Mouse (Mus musculus): Measurements from ENCODE around the gene Col23a1. TPM values are rescaled to one million over a fixed set of nuclear protein-coding genes. Genes with fewer than 3 reads are reported as not detected.

The Col23a1 gene
- 10.3 TPM for polyA plus RNA-seq (2012; fragmentation: generic; extraction: Trizol)

DNA sequence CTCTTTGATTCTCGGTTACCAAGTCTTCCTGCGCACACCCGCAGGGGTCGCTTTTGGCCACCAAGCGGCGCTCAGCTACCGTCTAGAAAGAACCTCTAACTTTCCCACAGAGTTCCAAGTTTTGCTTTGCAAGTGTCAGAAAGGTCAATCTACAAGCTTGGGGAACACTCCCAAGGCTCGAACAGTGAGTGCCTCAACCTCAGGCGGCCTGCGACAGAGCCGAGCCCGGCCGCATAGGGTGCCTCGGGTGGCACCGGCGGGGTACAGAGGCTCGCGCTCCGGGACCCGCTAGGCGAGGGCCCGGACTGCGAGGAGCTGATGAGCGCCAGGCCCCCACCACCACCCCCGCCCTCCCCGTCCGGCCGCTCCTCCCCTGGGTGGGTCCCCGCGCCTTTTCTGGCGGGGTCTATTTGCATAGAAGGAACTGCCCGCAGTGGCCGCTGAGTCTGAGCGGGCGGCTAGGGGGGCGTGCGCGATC lies at the start of gene Col23a1:
TSS of gene Col23a1 (plus strand) at position 357 of the 478 bp plus-strand sequence.
- Histone ChIP-seq H3K79me2 (ENCODE audit: control insufficient read depth, insufficient read depth) (no peaks in the 10 kb centered on the region), H3K36me3 (ENCODE audit: control insufficient read depth, insufficient read depth) (no peaks in the 10 kb centered on the region), H3K27me3 (ENCODE audit: control insufficient read depth, insufficient read depth, insufficient read length) (peaks cover 25% of the 10 kb centered on the region), H3K4me2 (ENCODE audit: low read depth) (peak within 1 kb of the TSS; percentile 76), H3ac (ENCODE audit: control insufficient read depth, insufficient read length) (peak within 1 kb of the TSS; percentile 68), H3K4me3 (no peak within 1 kb of the TSS)
- TF ChIP-seq E2F4 (IDR thresholded peaks at IDR 0.05; ENCODE audit: insufficient read depth) (no peak), MAX (IDR thresholded peaks at IDR 0.05; ENCODE audit: low read depth) (no peak), MYOG (IDR thresholded peaks at IDR 0.05; ENCODE audit: control insufficient read depth in 1 of 3, insufficient read depth in 1 of 3, insufficient read length in 2 of 3, low read depth in 2 of 3) (no peak), USF1 (IDR thresholded peaks at IDR 0.05; ENCODE audit: low read depth) (no peak), TCF12 (IDR thresholded peaks at IDR 0.05; ENCODE audit: insufficient read depth, poor library complexity, severe bottlenecking) (no peak), TCF3 (IDR thresholded peaks at IDR 0.05; ENCODE audit: insufficient read length, low read depth) (no peak), POLR2A (IDR thresholded peaks at IDR 0.05; ENCODE audit: insufficient read length, low read depth) (no peak), SRF (IDR thresholded peaks at IDR 0.05; ENCODE audit: control insufficient read depth, insufficient read length, low read depth) (no peak), MYOD1 (IDR thresholded peaks at IDR 0.05; ENCODE audit: control insufficient read depth in 1 of 3, insufficient read length in 2 of 3, low read depth in 2 of 3) (no peak), REST (IDR thresholded peaks at IDR 0.05; ENCODE audit: insufficient read depth, insufficient read length) (no peak)

DNA sequence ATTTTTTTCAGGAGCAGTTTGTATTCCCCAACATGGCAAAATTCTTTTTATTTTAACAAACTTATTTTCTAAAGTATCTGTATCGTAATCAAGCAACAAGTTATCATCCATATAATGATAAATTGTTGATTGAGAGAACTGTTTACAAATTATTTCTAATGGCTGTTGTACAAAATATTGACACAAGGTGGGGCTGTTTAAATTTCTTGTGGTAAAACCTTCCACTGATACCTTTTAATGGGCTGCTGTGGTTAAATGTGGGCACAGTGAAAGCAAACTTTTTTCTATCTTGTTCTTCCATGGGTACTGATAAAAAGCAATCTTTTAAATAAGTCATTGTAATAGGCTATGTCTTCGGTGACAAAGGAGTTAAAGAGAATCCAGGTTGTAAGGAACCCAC lies 46.8 kb upstream of the Col23a1 start:
- no peak overlapping the region for H3K4me2 ChIP-seq (ENCODE audit: low read depth)
- peaks cover 18% of the 10 kb centered on the region for H3K27me3 ChIP-seq (ENCODE audit: control insufficient read depth, insufficient read depth, insufficient read length)
- TF ChIP-seq USF1 (IDR thresholded peaks at IDR 0.05; ENCODE audit: low read depth): no peak
- no peak for TF ChIP-seq SRF (IDR thresholded peaks at IDR 0.05; ENCODE audit: control insufficient read depth, insufficient read length, low read depth)
- TF ChIP-seq MYOG (IDR thresholded peaks at IDR 0.05; ENCODE audit: control insufficient read depth in 1 of 3, insufficient read depth in 1 of 3, insufficient read length in 2 of 3, low read depth in 2 of 3): no peak
- no peak for TF ChIP-seq MAX (IDR thresholded peaks at IDR 0.05; ENCODE audit: low read depth)
- TF ChIP-seq MYOD1 (IDR thresholded peaks at IDR 0.05; ENCODE audit: control insufficient read depth in 1 of 3, insufficient read length in 2 of 3, low read depth in 2 of 3): no peak
- no peak for TF ChIP-seq POLR2A (IDR thresholded peaks at IDR 0.05; ENCODE audit: insufficient read length, low read depth)
- TF ChIP-seq REST (IDR thresholded peaks at IDR 0.05; ENCODE audit: insufficient read depth, insufficient read length): no peak
- no peak for TF ChIP-seq CEBPB (IDR thresholded peaks at IDR 0.05; ENCODE audit: insufficient read depth, poor library complexity, severe bottlenecking)
- no peak overlapping the region for H3ac ChIP-seq (ENCODE audit: control insufficient read depth, insufficient read length)
- no peaks in the 10 kb centered on the region for H3K36me3 ChIP-seq (ENCODE audit: control insufficient read depth, insufficient read depth)
- H3K4me3 ChIP-seq: no peak overlapping the region
- H3K79me2 ChIP-seq (ENCODE audit: control insufficient read depth, insufficient read depth): no peaks in the 10 kb centered on the region

DNA sequence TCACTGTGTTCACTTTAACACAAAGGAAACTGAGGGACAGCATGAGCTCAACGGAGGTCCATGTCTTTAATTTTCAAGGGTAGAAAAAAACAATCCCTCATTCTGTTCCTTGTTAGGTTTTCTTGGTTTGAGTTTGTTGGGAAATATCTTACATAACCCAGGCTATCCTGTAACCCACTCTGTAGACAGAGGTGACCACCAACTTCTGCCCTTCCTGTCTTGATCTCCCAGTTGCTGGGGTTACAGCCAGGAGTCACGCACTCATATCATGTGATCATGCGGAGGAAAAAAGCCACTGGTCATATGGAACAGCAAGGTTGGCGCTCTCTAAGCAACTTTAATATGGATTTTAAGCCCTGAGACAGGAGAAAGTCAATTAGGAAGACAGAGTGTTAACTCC lies 32.7 kb upstream of the Col23a1 start:
- Histone ChIP-seq H3K4me3 (no peak overlapping the region), H3K36me3 (ENCODE audit: control insufficient read depth, insufficient read depth) (no peaks in the 10 kb centered on the region), H3ac (ENCODE audit: control insufficient read depth, insufficient read length) (no peak overlapping the region), H3K79me2 (ENCODE audit: control insufficient read depth, insufficient read depth) (no peaks in the 10 kb centered on the region), H3K4me2 (ENCODE audit: low read depth) (no peak overlapping the region), H3K27me3 (ENCODE audit: control insufficient read depth, insufficient read depth, insufficient read length) (peaks cover 15% of the 10 kb centered on the region)
- no peak for TF ChIP-seq TCF3 (IDR thresholded peaks at IDR 0.05; ENCODE audit: insufficient read length, low read depth)
- no peak for TF ChIP-seq REST (IDR thresholded peaks at IDR 0.05; ENCODE audit: insufficient read depth, insufficient read length)
- TF ChIP-seq E2F4 (IDR thresholded peaks at IDR 0.05; ENCODE audit: insufficient read depth): no peak
- TF ChIP-seq MYOD1 (IDR thresholded peaks at IDR 0.05; ENCODE audit: control insufficient read depth in 1 of 3, insufficient read length in 2 of 3, low read depth in 2 of 3): no peak
- TF ChIP-seq MYOG (IDR thresholded peaks at IDR 0.05; ENCODE audit: control insufficient read depth in 1 of 3, insufficient read depth in 1 of 3, insufficient read length in 2 of 3, low read depth in 2 of 3): no peak
- no peak for TF ChIP-seq USF1 (IDR thresholded peaks at IDR 0.05; ENCODE audit: low read depth)
- TF ChIP-seq MAX (IDR thresholded peaks at IDR 0.05; ENCODE audit: low read depth): no peak
- TF ChIP-seq POLR2A (IDR thresholded peaks at IDR 0.05; ENCODE audit: insufficient read length, low read depth): no peak
- TF ChIP-seq POLR2AphosphoS2 (IDR thresholded peaks at IDR 0.05; ENCODE audit: insufficient read length, low read depth): no peak
- TF ChIP-seq TCF12 (IDR thresholded peaks at IDR 0.05; ENCODE audit: insufficient read depth, poor library complexity, severe bottlenecking): no peak
- TF ChIP-seq SRF (IDR thresholded peaks at IDR 0.05; ENCODE audit: control insufficient read depth, insufficient read length, low read depth): no peak
- no peak for TF ChIP-seq CEBPB (IDR thresholded peaks at IDR 0.05; ENCODE audit: insufficient read depth, poor library complexity, severe bottlenecking)

DNA sequence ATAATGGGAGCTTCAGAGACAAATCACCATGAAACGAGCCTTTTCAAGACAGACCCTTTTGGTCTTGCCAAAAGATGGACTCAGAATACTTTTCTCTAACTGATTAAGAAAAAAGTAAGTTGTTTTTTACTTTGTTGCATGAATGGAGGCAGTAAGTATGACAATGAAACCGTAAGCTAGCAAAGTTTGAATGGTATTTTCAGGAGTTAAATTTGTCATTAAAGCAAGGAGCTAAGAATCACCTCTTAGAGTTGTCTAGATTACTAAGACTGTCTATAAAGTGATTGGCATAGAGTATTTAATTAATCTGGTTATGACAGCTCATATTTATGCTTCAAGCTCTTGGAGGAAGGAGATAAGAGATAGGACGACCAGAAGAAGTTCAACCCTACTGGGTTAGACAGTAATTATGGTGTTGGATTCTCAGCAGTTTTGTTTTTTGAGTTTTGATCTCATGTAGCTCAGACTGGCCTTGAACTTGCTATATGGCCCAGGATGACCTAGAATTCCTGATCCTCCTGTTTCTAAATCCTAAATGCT lies 28.0 kb upstream of the Col23a1 start, which contains the start of gene Clk4:
TSS of gene Clk4 (plus strand) at position 51 of the 540 bp plus-strand sequence.
- Histone ChIP-seq H3K4me3 (peak within 1 kb of the TSS; percentile 90), H3K36me3 (ENCODE audit: control insufficient read depth, insufficient read depth) (peaks cover 3% of the 10 kb centered on the region), H3ac (ENCODE audit: control insufficient read depth, insufficient read length) (peak within 1 kb of the TSS; percentile 76), H3K27me3 (ENCODE audit: control insufficient read depth, insufficient read depth, insufficient read length) (peaks cover 5% of the 10 kb centered on the region), H3K4me2 (ENCODE audit: low read depth) (peak within 1 kb of the TSS; percentile 91), H3K79me2 (ENCODE audit: control insufficient read depth, insufficient read depth) (peaks cover 36% of the 10 kb centered on the region)
- no peak for TF ChIP-seq TCF12 (IDR thresholded peaks at IDR 0.05; ENCODE audit: insufficient read depth, poor library complexity, severe bottlenecking)
- TF ChIP-seq REST (IDR thresholded peaks at IDR 0.05; ENCODE audit: insufficient read depth, insufficient read length): no peak
- no peak for TF ChIP-seq MYOG (IDR thresholded peaks at IDR 0.05; ENCODE audit: control insufficient read depth in 1 of 3, insufficient read depth in 1 of 3, insufficient read length in 2 of 3, low read depth in 2 of 3)
- no peak for TF ChIP-seq POLR2AphosphoS2 (IDR thresholded peaks at IDR 0.05; ENCODE audit: insufficient read length, low read depth)
- TF ChIP-seq E2F4 (IDR thresholded peaks at IDR 0.05; ENCODE audit: insufficient read depth): no peak
- no peak for TF ChIP-seq TCF3 (IDR thresholded peaks at IDR 0.05; ENCODE audit: insufficient read length, low read depth)
- TF ChIP-seq SRF (IDR thresholded peaks at IDR 0.05; ENCODE audit: control insufficient read depth, insufficient read length, low read depth): no peak
- no peak for TF ChIP-seq MAX (IDR thresholded peaks at IDR 0.05; ENCODE audit: low read depth)

Data from myocyte (in vitro differentiated cells).